Mouse (Mus musculus): ENCODE measurements around the gene Dusp5. TPM values are rescaled to one million over a fixed set of nuclear protein-coding genes. Genes with fewer than 3 reads are reported as not detected.

Dusp5 gene
- polyA plus RNA-seq, 1 experiment from 2014 or later = 7.4 TPM

- peak overlapping the region; percentile 66; the same call in 1 of the 2 replicates for H3K9ac ChIP-seq (ENCODE audit: low read length)
- no peaks in the 10 kb centered on the region for H3K27me3 ChIP-seq (ENCODE audit: control insufficient read depth, insufficient read depth, low read length)
- no peak for ATAC-seq (ENCODE audit: insufficient number of reproducible peaks, insufficient read depth, low FRiP score, low read depth)
- WGBS = 21% methylated on average over 6 of the region's 6 CpGs
- H3K4me1 ChIP-seq (ENCODE audit: control insufficient read depth in 2 of 2, insufficient read depth in 2 of 2, low read length in 2 of 2) = peaks cover 10 to 21% of the 10 kb centered on the region in 2 experiments
- peak overlapping the region; percentile 69 for H3K4me2 ChIP-seq (ENCODE audit: low read length)
- H3K9me3 ChIP-seq (ENCODE audit: control insufficient read depth, low read length) = no peaks in the 10 kb centered on the region
- H3K4me3 ChIP-seq (ENCODE audit: control insufficient read depth in 1 of 2, insufficient read depth in 1 of 2, low read depth in 1 of 2, low read length in 2 of 2) = peak overlapping the region; percentile 22 to 26
- H3K27ac ChIP-seq (replicated peaks in 1 of 2; ENCODE audit: control insufficient read depth in 1 of 2, insufficient read depth in 1 of 2, low read depth in 2 of 2, low read length in 2 of 2) = no peak overlapping the region
- H3K36me3 ChIP-seq (ENCODE audit: control insufficient read depth, insufficient read depth, low read length) = no peaks in the 10 kb centered on the region
These were observed 27.9 kb downstream of the Dusp5 start for GRCm38 (mm10) chr19:53556841-53557240.

DNA sequence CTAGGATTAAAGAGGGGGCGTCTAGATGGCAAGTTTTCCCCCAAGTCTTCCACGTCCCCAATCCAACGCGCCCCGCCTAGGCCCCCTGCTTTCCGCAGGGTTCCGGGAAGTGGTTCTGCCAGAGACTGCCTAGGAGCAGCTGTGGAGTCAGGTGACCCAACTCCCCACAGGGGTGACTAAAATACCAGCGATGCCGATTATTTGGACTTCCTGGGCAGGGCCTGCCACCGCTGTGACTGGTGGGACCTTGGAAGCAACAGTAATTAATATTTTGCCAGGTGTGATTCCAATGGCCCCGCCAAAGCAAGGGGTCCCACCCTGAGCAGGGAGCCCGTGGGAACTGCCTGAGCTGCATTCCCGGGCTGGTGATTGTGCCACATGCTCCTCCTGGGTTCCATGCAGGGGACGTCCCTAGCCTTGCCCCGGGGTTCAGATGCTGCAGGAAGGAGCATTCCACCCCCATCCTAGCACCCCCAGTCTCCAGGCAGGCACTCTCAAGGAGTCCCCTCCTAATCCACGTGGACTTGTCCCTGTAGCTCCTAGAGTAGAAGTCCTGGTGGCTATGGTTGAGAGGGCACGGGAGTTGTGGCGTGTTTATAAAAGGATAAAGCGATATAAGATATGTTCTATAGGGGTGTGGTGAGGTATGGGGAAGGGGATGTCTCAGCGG, 28.5 kb downstream of the Dusp5 start:
- no peaks in the 10 kb centered on the region for H3K27me3 ChIP-seq (ENCODE audit: control insufficient read depth, insufficient read depth, low read length)
- H3K27ac ChIP-seq (replicated peaks in 1 of 2; ENCODE audit: control insufficient read depth in 1 of 2, insufficient read depth in 1 of 2, low read depth in 2 of 2, low read length in 2 of 2) = no peak overlapping the region
- no peaks in the 10 kb centered on the region for H3K36me3 ChIP-seq (ENCODE audit: control insufficient read depth, insufficient read depth, low read length)
- peak overlapping the region; percentile 66 for H3K9ac ChIP-seq (ENCODE audit: low read length)
- 0 out of 2 replicates have a peak, but pooled peaks have one; percentile 36 for ATAC-seq (ENCODE audit: insufficient number of reproducible peaks, insufficient read depth, low FRiP score, low read depth)
- H3K9me3 ChIP-seq (ENCODE audit: control insufficient read depth, low read length) = no peaks in the 10 kb centered on the region
- WGBS = 19% methylated on average over 20 of the region's 20 CpGs
- peaks cover 10 to 19% of the 10 kb centered on the region in 2 experiments for H3K4me1 ChIP-seq (ENCODE audit: control insufficient read depth in 2 of 2, insufficient read depth in 2 of 2, low read length in 2 of 2)
- peak overlapping the region; percentile 69 for H3K4me2 ChIP-seq (ENCODE audit: low read length)
- peak overlapping the region; percentile 22 to 26 for H3K4me3 ChIP-seq (ENCODE audit: control insufficient read depth in 1 of 2, insufficient read depth in 1 of 2, low read depth in 1 of 2, low read length in 2 of 2)

GRCm38 (mm10) chr19:53560436-53560835, 31.5 kb downstream of the Dusp5 start:
- Histone ChIP-seq H3K4me2 (ENCODE audit: low read length) (no peak overlapping the region), H3K36me3 (ENCODE audit: control insufficient read depth, insufficient read depth, low read length) (no peaks in the 10 kb centered on the region), H3K27ac (replicated peaks in 1 of 2; ENCODE audit: control insufficient read depth in 1 of 2, insufficient read depth in 1 of 2, low read depth in 2 of 2, low read length in 2 of 2) (no peak overlapping the region), H3K4me1 (ENCODE audit: control insufficient read depth in 2 of 2, insufficient read depth in 2 of 2, low read length in 2 of 2) (peaks cover 15% of the 10 kb centered on the region in 2 experiments), H3K4me3 (ENCODE audit: control insufficient read depth in 1 of 2, insufficient read depth in 1 of 2, low read depth in 1 of 2, low read length in 2 of 2) (no peak overlapping the region), H3K27me3 (ENCODE audit: control insufficient read depth, insufficient read depth, low read length) (no peaks in the 10 kb centered on the region), H3K9me3 (ENCODE audit: control insufficient read depth, low read length) (peaks cover 3% of the 10 kb centered on the region; the same call in 1 of the 2 replicates), H3K9ac (ENCODE audit: low read length) (no peak overlapping the region)
- 80% methylated on average over 3 of the region's 3 CpGs for WGBS
- no peak for ATAC-seq (ENCODE audit: insufficient number of reproducible peaks, insufficient read depth, low FRiP score, low read depth)

- Histone ChIP-seq H3K27me3 (ENCODE audit: control insufficient read depth, insufficient read depth, low read length) (no peaks in the 10 kb centered on the region), H3K9ac (ENCODE audit: low read length) (no peak overlapping the region), H3K4me1 (ENCODE audit: control insufficient read depth in 2 of 2, insufficient read depth in 2 of 2, low read length in 2 of 2) (peaks cover 6 to 10% of the 10 kb centered on the region in 2 experiments), H3K4me2 (ENCODE audit: low read length) (no peak overlapping the region), H3K36me3 (ENCODE audit: control insufficient read depth, insufficient read depth, low read length) (no peaks in the 10 kb centered on the region), H3K27ac (replicated peaks in 1 of 2; ENCODE audit: control insufficient read depth in 1 of 2, insufficient read depth in 1 of 2, low read depth in 2 of 2, low read length in 2 of 2) (no peak overlapping the region), H3K9me3 (ENCODE audit: control insufficient read depth, low read length) (peaks cover 3% of the 10 kb centered on the region; the same call in 1 of the 2 replicates), H3K4me3 (ENCODE audit: control insufficient read depth in 1 of 2, insufficient read depth in 1 of 2, low read depth in 1 of 2, low read length in 2 of 2) (no peak overlapping the region)
- WGBS = 22% methylated on average over 4 of the region's 4 CpGs
- ATAC-seq (ENCODE audit: insufficient number of reproducible peaks, insufficient read depth, low FRiP score, low read depth) = no peak
These were observed 35.3 kb downstream of the Dusp5 start for GRCm38 (mm10) chr19:53564174-53564573.

DNA sequence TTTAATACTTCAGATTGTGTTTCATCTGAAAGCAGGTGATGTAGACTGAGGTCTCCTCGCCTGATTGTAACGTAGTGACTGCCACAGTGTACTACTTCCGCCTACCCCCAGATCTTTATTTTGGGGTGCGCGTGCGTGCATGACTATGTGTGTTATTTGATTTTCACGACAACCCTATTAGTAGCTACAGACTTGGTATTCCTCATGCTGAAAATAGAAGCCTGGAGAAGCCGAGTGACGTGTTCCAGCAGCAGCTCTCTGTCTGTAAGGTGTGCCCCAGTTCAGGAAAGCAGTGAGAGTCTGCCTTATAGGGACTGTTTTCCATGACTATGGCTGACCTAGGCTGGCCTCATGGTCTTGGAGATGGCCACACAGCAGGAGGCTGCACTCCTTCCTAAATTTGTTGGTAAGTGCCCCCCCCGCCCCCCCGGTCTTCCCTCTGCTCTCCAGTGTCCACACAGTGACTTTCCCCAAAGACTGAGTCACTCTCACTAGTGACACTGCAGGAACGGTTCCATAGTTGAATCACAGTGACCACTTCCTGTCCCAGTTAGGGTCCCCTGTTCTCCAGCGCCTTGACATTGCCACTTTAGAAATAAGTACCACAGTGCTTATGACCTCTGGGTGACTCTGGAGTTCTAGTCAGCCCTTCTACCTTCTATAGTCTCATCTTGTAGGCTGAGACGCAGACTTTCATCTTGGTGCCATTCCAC, 36.8 kb downstream of the Dusp5 start:
- H3K4me1 ChIP-seq (ENCODE audit: control insufficient read depth in 2 of 2, insufficient read depth in 2 of 2, low read length in 2 of 2) = peaks cover 6 to 10% of the 10 kb centered on the region in 2 experiments
- H3K4me3 ChIP-seq (ENCODE audit: control insufficient read depth in 1 of 2, insufficient read depth in 1 of 2, low read depth in 1 of 2, low read length in 2 of 2) = no peak overlapping the region
- no peak overlapping the region for H3K27ac ChIP-seq (replicated peaks in 1 of 2; ENCODE audit: control insufficient read depth in 1 of 2, insufficient read depth in 1 of 2, low read depth in 2 of 2, low read length in 2 of 2)
- H3K36me3 ChIP-seq (ENCODE audit: control insufficient read depth, insufficient read depth, low read length) = no peaks in the 10 kb centered on the region
- no peaks in the 10 kb centered on the region for H3K27me3 ChIP-seq (ENCODE audit: control insufficient read depth, insufficient read depth, low read length)
- 76% methylated on average over 14 of the region's 14 CpGs for WGBS
- no peak overlapping the region for H3K4me2 ChIP-seq (ENCODE audit: low read length)
- H3K9me3 ChIP-seq (ENCODE audit: control insufficient read depth, low read length) = peaks cover 3% of the 10 kb centered on the region; the same call in 1 of the 2 replicates
- ATAC-seq (ENCODE audit: insufficient number of reproducible peaks, insufficient read depth, low FRiP score, low read depth) = no peak
- H3K9ac ChIP-seq (ENCODE audit: low read length) = no peak overlapping the region

DNA sequence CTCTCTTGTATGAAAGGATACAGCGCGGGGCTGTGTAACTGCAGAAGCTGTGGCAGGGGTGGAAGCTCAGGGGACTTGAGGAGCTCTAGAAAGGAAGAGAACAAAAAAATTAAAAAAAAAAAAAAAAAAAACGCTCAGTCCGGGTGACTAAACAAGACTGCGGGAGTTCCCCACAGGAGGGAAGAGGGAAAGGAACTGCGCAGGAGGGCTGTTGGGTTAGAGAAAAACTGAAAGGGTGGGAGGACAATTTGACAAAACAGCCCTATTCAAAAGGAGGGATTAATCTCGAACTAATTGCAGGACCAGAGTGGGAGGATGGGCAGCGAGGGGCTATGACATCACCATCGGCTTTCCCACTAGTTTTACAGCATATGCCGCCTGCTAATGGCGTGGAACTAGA, 39.0 kb downstream of the Dusp5 start:
- Histone ChIP-seq H3K9me3 (ENCODE audit: control insufficient read depth, low read length) (peaks cover 3% of the 10 kb centered on the region; the same call in 1 of the 2 replicates), H3K27me3 (ENCODE audit: control insufficient read depth, insufficient read depth, low read length) (no peaks in the 10 kb centered on the region), H3K27ac (replicated peaks in 1 of 2; ENCODE audit: control insufficient read depth in 1 of 2, insufficient read depth in 1 of 2, low read depth in 2 of 2, low read length in 2 of 2) (0 out of 4 replicates have a peak overlapping the region, but pooled peaks of 1 of the 2 experiments have one; percentile 27), H3K9ac (ENCODE audit: low read length) (no peak overlapping the region), H3K4me3 (ENCODE audit: control insufficient read depth in 1 of 2, insufficient read depth in 1 of 2, low read depth in 1 of 2, low read length in 2 of 2) (no peak overlapping the region), H3K36me3 (ENCODE audit: control insufficient read depth, insufficient read depth, low read length) (no peaks in the 10 kb centered on the region), H3K4me2 (ENCODE audit: low read length) (no peak overlapping the region), H3K4me1 (ENCODE audit: control insufficient read depth in 2 of 2, insufficient read depth in 2 of 2, low read length in 2 of 2) (peaks cover 19 to 23% of the 10 kb centered on the region in 2 experiments)
- no peak for ATAC-seq (ENCODE audit: insufficient number of reproducible peaks, insufficient read depth, low FRiP score, low read depth)
- WGBS = 58% methylated on average over 11 of the region's 11 CpGs

- 67% methylated on average over 3 of the region's 3 CpGs for WGBS
- ATAC-seq (ENCODE audit: insufficient number of reproducible peaks, insufficient read depth, low FRiP score, low read depth) = no peak
These were observed 39.6 kb downstream of the Dusp5 start for GRCm38 (mm10) chr19:53568553-53568952.

More at GRCm38 (mm10) chr19:53568553-53568952, 39.6 kb downstream of the Dusp5 start:
- H3K9ac ChIP-seq (ENCODE audit: low read length) = no peak overlapping the region
- no peak overlapping the region for H3K4me3 ChIP-seq (ENCODE audit: control insufficient read depth in 1 of 2, insufficient read depth in 1 of 2, low read depth in 1 of 2, low read length in 2 of 2)
- H3K4me2 ChIP-seq (ENCODE audit: low read length) = no peak overlapping the region
- H3K36me3 ChIP-seq (ENCODE audit: control insufficient read depth, insufficient read depth, low read length) = no peaks in the 10 kb centered on the region
- peaks cover 19 to 23% of the 10 kb centered on the region in 2 experiments for H3K4me1 ChIP-seq (ENCODE audit: control insufficient read depth in 2 of 2, insufficient read depth in 2 of 2, low read length in 2 of 2)
- 0 out of 4 replicates have a peak overlapping the region, but pooled peaks of 1 of the 2 experiments have one; percentile 27 for H3K27ac ChIP-seq (replicated peaks in 1 of 2; ENCODE audit: control insufficient read depth in 1 of 2, insufficient read depth in 1 of 2, low read depth in 2 of 2, low read length in 2 of 2)
- H3K27me3 ChIP-seq (ENCODE audit: control insufficient read depth, insufficient read depth, low read length) = no peaks in the 10 kb centered on the region
- H3K9me3 ChIP-seq (ENCODE audit: control insufficient read depth, low read length) = no peaks in the 10 kb centered on the region

Measured in heart, embryonic 14.5 days (tissue).